Mouse (Mus musculus) hindlimb bud, embryonic 11.5 days (tissue): ENCODE results near the gene Actr5.

Source experiments
- DNase-seq: peaks from one replicate; pipeline ENCODE4 v3.0.0-alpha.2; 2012; ENCODE audit warnings: low read depth, low spot score; ENCODE audit errors: extremely low spot score

Gene Actr5

DNA sequence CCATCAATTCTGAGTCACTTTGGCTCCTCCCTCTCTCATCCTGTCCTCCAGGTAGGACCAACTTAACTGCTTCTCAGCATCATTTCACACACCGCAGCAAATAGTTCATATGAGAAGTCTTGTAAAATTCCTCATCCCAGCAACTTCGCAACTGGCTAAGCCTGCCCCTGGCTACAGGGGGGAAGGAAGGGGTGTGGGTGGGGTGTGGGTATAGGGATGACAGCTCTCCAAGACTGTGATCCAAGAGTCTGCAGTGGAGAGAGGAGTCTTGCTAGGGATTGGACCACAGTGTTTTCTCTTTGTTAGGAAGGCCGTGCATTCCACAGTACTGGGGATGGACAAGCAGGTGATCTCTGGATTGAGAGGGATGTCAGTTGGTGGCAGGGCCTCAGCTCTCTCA lies 60.2 kb downstream of the Actr5 start:
- no peak for DNase-seq

DNA sequence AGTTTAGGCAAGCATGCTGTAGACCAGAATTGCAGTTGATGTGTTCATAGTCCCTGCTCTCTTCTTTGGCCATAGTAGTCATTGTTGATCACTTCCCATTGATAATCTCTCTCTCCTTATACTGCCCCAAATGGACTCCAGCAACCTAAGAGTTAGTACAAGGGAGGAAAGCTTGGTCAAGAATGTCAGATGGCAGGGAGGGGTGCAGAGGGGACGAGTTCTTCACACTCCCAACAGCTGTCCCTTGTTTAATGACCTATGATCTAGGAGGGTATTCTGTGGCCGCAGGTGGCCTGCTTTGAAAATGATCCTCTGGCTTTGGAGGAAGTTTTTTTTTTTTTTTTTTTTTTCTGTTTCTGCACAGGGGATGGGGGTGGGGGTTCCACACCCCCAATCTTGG lies 61.7 kb downstream of the Actr5 start:
- DNase-seq, result no peak

DNA sequence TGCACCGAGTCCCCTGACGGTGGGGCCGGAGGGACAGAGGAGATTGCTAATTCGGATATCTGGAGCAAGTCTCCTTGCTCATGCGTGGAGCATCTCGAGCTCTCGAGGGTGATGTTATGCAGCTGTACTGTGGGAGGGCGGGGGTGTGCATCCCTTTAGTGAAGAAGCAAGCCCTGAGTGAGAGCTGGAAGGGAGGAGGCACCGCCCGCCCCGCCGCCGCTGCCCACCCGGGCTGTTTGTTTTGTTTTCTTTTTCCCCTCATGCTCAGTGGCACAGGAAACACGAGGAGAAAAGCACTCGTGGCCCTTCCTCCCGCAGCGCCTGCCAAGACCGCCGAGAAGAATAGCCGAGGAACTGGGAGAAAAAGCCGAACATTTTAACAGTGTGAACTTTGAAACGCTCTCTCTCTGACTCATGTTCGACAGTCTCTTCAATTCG lies 63.1 kb downstream of the Actr5 start:
- no peak for DNase-seq
